ENCODE assay signal across 17 mouse cellular contexts in genomic region chr3:95233303-95233980, GRCm38 (mm10). TPM values are rescaled to one million over a fixed set of nuclear protein-coding genes. Genes with fewer than 3 reads are reported as not detected.
DNase-seq lines count a peak whose midpoint lies in the region; ATAC-seq and TF ChIP-seq lines count a peak whose summit lies in the region.
"Had no signal": no experiment of that assay in that cellular context is flagged by ENCODE, and none has a peak within 500 bp of the region (broad histone marks: within the 10 kb centered on the region; RNA-seq: fewer than 3 reads in every experiment).

No protein-coding gene starts in this region.

- TF ChIP-seq CTCF in stomach, postnatal 0 days (IDR thresholded peaks at IDR 0.05; ENCODE audit: low read depth), result no peak

- no peak for TF ChIP-seq EP300 in stomach, postnatal 0 days (optimal IDR thresholded peaks at IDR 0.05)

- no peak for ATAC-seq in heart, embryonic 13.5 days (ENCODE audit: extremely low read depth, insufficient number of reproducible peaks, low FRiP score, low TSS enrichment)
- ATAC-seq in stomach, embryonic 16.5 days (ENCODE audit: insufficient read depth, low FRiP score), result no peak
- ATAC-seq in stomach, postnatal 0 days (ENCODE audit: low FRiP score, low TSS enrichment), result no peak
- ATAC-seq: hindbrain, postnatal 0 days had no signal

- no peaks in the 10 kb centered on the region for H3K9me3 ChIP-seq in heart, embryonic 13.5 days
- no peaks in the 10 kb centered on the region for H3K9me3 ChIP-seq in stomach, embryonic 16.5 days (replicated peaks; ENCODE audit: control insufficient read depth, low read length)
- H3K9me3 ChIP-seq in stomach, postnatal 0 days (ENCODE audit: control insufficient read depth, low read length), result no peaks in the 10 kb centered on the region
- H3K9me3 ChIP-seq: forebrain, embryonic 12.5 days; G1E had no signal

- peaks cover 71% of the 10 kb centered on the region for H3K36me3 ChIP-seq in heart, embryonic 13.5 days
- H3K36me3 ChIP-seq in stomach, embryonic 16.5 days (ENCODE audit: control insufficient read depth, insufficient read depth, low read length), result peaks cover 46% of the 10 kb centered on the region
- peaks cover 30% of the 10 kb centered on the region for H3K36me3 ChIP-seq in stomach, postnatal 0 days (ENCODE audit: control insufficient read depth, insufficient read depth, low read length)
- peaks cover 19% of the 10 kb centered on the region for H3K36me3 ChIP-seq in splenic B cell, adult 2 months (ENCODE audit: control insufficient read depth, insufficient read depth, low read length, poor library complexity, severe bottlenecking)

- H3K4me2 ChIP-seq in heart, embryonic 13.5 days, result no peak overlapping the region
- H3K4me2 ChIP-seq in stomach, embryonic 16.5 days (ENCODE audit: low read depth, low read length), result no peak overlapping the region
- no peak overlapping the region for H3K4me2 ChIP-seq in stomach, postnatal 0 days (replicated peaks; ENCODE audit: low read depth)
- H3K4me2 ChIP-seq: forebrain, embryonic 12.5 days had no signal

- intact Hi-C loops in heart, postnatal 14 days (cut with DNase I), result no loop called here

- 87% methylated on average over 16 of the region's 16 CpGs for WGBS in heart, embryonic 13.5 days
- 89% methylated on average over 16 of the region's 16 CpGs for WGBS in stomach, embryonic 16.5 days
- WGBS in stomach, postnatal 0 days, result 80% methylated on average over 16 of the region's 16 CpGs

- no peak overlapping the region for H3K4me3 ChIP-seq in heart, embryonic 13.5 days
- no peak overlapping the region for H3K4me3 ChIP-seq in stomach, embryonic 16.5 days (replicated peaks; ENCODE audit: low read length)
- no peak overlapping the region for H3K4me3 ChIP-seq in stomach, postnatal 0 days (ENCODE audit: low read depth, low read length)
- H3K4me3 ChIP-seq: forebrain, embryonic 12.5 days had no signal

- H3K27me3 ChIP-seq in heart, embryonic 13.5 days (replicated peaks), result no peaks in the 10 kb centered on the region
- no peaks in the 10 kb centered on the region for H3K27me3 ChIP-seq in stomach, embryonic 16.5 days (ENCODE audit: control insufficient read depth, insufficient read depth, low read length)
- H3K27me3 ChIP-seq in stomach, postnatal 0 days (ENCODE audit: control insufficient read depth, insufficient read depth, low read length), result no peaks in the 10 kb centered on the region
- no peaks in the 10 kb centered on the region for H3K27me3 ChIP-seq in splenic B cell, adult 2 months (ENCODE audit: control insufficient read depth, insufficient read depth, low read length, poor library complexity, severe bottlenecking)
- H3K27me3 ChIP-seq: forebrain, embryonic 12.5 days had no signal

- DNase-seq in heart, postnatal 14 days, result no peak
- DNase-seq in stomach, postnatal 0 days (ENCODE audit: low spot score), result no peak
- peak; percentile 65 for DNase-seq in kidney, adult 9 months
- DNase-seq in splenic B cell, adult 2 months (ENCODE audit: low read depth, low spot score), result peak; percentile 20
- no peak for DNase-seq in thymus, postnatal 36 days
- DNase-seq in c-Kit-positive CD71-positive TER-119-positive erythroid progenitor cells, embryonic 14.5 days (ENCODE audit: low spot score), result no peak
- DNase-seq: cerebellum, adult 11 months; cerebellum, postnatal 14 days; heart, postnatal 4 days; layer of hippocampus, postnatal 36 days; right cerebral cortex, postnatal 25 days had no signal

- peaks cover 49% of the 10 kb centered on the region for H3K4me1 ChIP-seq in heart, embryonic 13.5 days
- H3K4me1 ChIP-seq in stomach, embryonic 16.5 days (ENCODE audit: control insufficient read depth, insufficient read depth, low read length), result peaks cover 28% of the 10 kb centered on the region
- H3K4me1 ChIP-seq in stomach, postnatal 0 days (replicated peaks; ENCODE audit: control insufficient read depth, insufficient read depth), result peaks cover 3% of the 10 kb centered on the region

- H3K9ac ChIP-seq in heart, embryonic 13.5 days, result peak overlapping the region; percentile 3; the same call in 1 of the 2 replicates
- no peak overlapping the region for H3K9ac ChIP-seq in stomach, embryonic 16.5 days (ENCODE audit: low read length)
- no peak overlapping the region for H3K9ac ChIP-seq in stomach, postnatal 0 days (ENCODE audit: low read length)
- H3K9ac ChIP-seq: forebrain, embryonic 12.5 days had no signal

- H3K27ac ChIP-seq in heart, embryonic 13.5 days (replicated peaks), result peak overlapping the region; percentile 46
- H3K27ac ChIP-seq in stomach, embryonic 16.5 days (ENCODE audit: low read length), result peak overlapping the region; percentile 15; the same call in 1 of the 2 replicates
- H3K27ac ChIP-seq in stomach, postnatal 0 days (replicated peaks), result no peak overlapping the region
- H3K27ac ChIP-seq: forebrain, embryonic 12.5 days; hindbrain, postnatal 0 days had no signal

RNA-seq across cellular contexts. Expression of gene Mllt11, which starts 1.5 kb away (rescaled TPM):
- polyA plus RNA-seq in heart, embryonic 13.5 days (2015; fragmentation: Nextera tagmentation; extraction: Ambion mirVana), result 11.0 and 11.5 TPM in 2 replicates
- 1 to 10 TPM; 6.7 to 7.8 TPM for total RNA-seq in heart, postnatal 14 days (2021)
- polyA plus RNA-seq in stomach, embryonic 16.5 days (2015; fragmentation: Nextera tagmentation; extraction: Ambion mirVana), result 16.2 and 16.6 TPM in 2 replicates
- polyA plus RNA-seq in stomach, postnatal 0 days (2015; fragmentation: Nextera tagmentation; extraction: Ambion mirVana), result 11.0 and 11.8 TPM in 2 replicates

RNA-seq across cellular contexts. Expression of gene Cdc42se1, which starts 4.9 kb away (rescaled TPM):
- 51.6 and 52.3 TPM in 2 replicates for polyA plus RNA-seq in heart, embryonic 13.5 days (2015; fragmentation: Nextera tagmentation; extraction: Ambion mirVana)
- total RNA-seq in heart, postnatal 14 days (2021), result 10 to 100 TPM; 31.9 to 33.6 TPM
- 105 and 118 TPM in 2 replicates for polyA plus RNA-seq in stomach, embryonic 16.5 days (2015; fragmentation: Nextera tagmentation; extraction: Ambion mirVana)
- polyA plus RNA-seq in stomach, postnatal 0 days (2015; fragmentation: Nextera tagmentation; extraction: Ambion mirVana), result 88.1 and 99.4 TPM in 2 replicates

RNA-seq across cellular contexts. Expression of gene Gm128, which starts 8.0 kb away (rescaled TPM):
- polyA plus RNA-seq in heart, embryonic 13.5 days (2015; fragmentation: Nextera tagmentation; extraction: Ambion mirVana), result 0.24 and 0.37 TPM in 2 replicates
- total RNA-seq in heart, postnatal 14 days (2021), result not detected
- polyA plus RNA-seq in stomach, embryonic 16.5 days (2015; fragmentation: Nextera tagmentation; extraction: Ambion mirVana), result 0.25 and 0.52 TPM in 2 replicates
- polyA plus RNA-seq in stomach, postnatal 0 days (2015; fragmentation: Nextera tagmentation; extraction: Ambion mirVana), result 0.21 and 0.38 TPM in 2 replicates
- total RNA-seq: G1E had no signal
- polyA plus RNA-seq: G1E; liver, adult 2 months had no signal

RNA-seq across cellular contexts. Expression of gene Gabpb2, which starts 15.7 kb away (rescaled TPM):
- polyA plus RNA-seq in heart, embryonic 13.5 days (2015; fragmentation: Nextera tagmentation; extraction: Ambion mirVana), result 5.1 and 5.4 TPM in 2 replicates
- total RNA-seq in heart, postnatal 14 days (2021), result 10 to 100 TPM; 14.9 to 15.0 TPM
- 10.9 and 11.5 TPM in 2 replicates for polyA plus RNA-seq in stomach, embryonic 16.5 days (2015; fragmentation: Nextera tagmentation; extraction: Ambion mirVana)
- 3.3 and 3.4 TPM in 2 replicates for polyA plus RNA-seq in stomach, postnatal 0 days (2015; fragmentation: Nextera tagmentation; extraction: Ambion mirVana)

RNA-seq across cellular contexts. Expression of gene Bnipl, which starts 17.6 kb away (rescaled TPM):
- 0.23 and 0.24 TPM in 2 replicates for polyA plus RNA-seq in heart, embryonic 13.5 days (2015; fragmentation: Nextera tagmentation; extraction: Ambion mirVana)
- total RNA-seq in heart, postnatal 14 days (2021), result under 1 TPM in 1 of 2 experiments, not detected in 1; 0.32 TPM
- polyA plus RNA-seq in stomach, embryonic 16.5 days (2015; fragmentation: Nextera tagmentation; extraction: Ambion mirVana), result 9.2 and 11.6 TPM in 2 replicates
- polyA plus RNA-seq in stomach, postnatal 0 days (2015; fragmentation: Nextera tagmentation; extraction: Ambion mirVana), result 16.6 and 16.8 TPM in 2 replicates
- total RNA-seq: G1E; heart, postnatal 4 days; hindbrain, postnatal 0 days; liver, adult 2 months had no signal
- polyA plus RNA-seq: hindbrain, postnatal 0 days had no signal

Comparison
In these comparisons a context has a peak if more than half of its experiments do, and no peak if none do; other contexts are left out.
1. DNase-seq: peak in kidney, adult 9 months (single experiment) and splenic B cell, adult 2 months (single experiment); none in heart, postnatal 14 days (0 of 2), stomach, postnatal 0 days (single experiment), thymus, postnatal 36 days (0 of 2) and c-Kit-positive CD71-positive TER-119-positive erythroid progenitor cells, embryonic 14.5 days (single experiment).